Mouse (Mus musculus) heart, adult 2 months (tissue): ENCODE data around the gene Map1s. TPM values are rescaled to one million over a fixed set of nuclear protein-coding genes. Genes with fewer than 3 reads are reported as not detected.

Experiments
- DNase-seq, 2 experiments: peaks; one replicate each; pipeline ENCODE4 v3.0.0; 2021
- H3K27ac ChIP-seq: fragments of 200-600 bp; 2 replicates; pipeline ENCODE4 v1.8.1; 2022
- H3K27me3 ChIP-seq: fragments of 200-500 bp; 2 replicates; pipeline ENCODE4 v1.6.1; 2012; ENCODE audit warnings: mild to moderate bottlenecking, low read length, inconsistent platforms, mixed read lengths; ENCODE audit not compliant: control insufficient read depth, insufficient read depth
- H3K36me3 ChIP-seq: fragments of 200-500 bp; 2 replicates; pipeline ENCODE4 v1.6.1; 2012; ENCODE audit warnings: low read length, inconsistent platforms; ENCODE audit not compliant: control insufficient read depth, insufficient read depth
- H3K4me1 ChIP-seq: fragments of 200-500 bp; 2 replicates; pipeline ENCODE4 v1.6.1; 2011; ENCODE audit warnings: low read length; ENCODE audit not compliant: control insufficient read depth, insufficient read depth
- H3K4me3 ChIP-seq: fragments of 200-600 bp; 2 replicates; pipeline ENCODE4 v1.8.1; 2022
- H3K79me2 ChIP-seq: fragments of 200-500 bp; replicated peaks from 2 replicates; pipeline ENCODE4 v1.6.1; 2012; ENCODE audit warnings: mild to moderate bottlenecking, inconsistent platforms, low read length, moderate library complexity, mixed read lengths; ENCODE audit not compliant: control insufficient read depth, insufficient read depth
- H3K9ac ChIP-seq: fragments of 200-500 bp; 2 replicates; pipeline ENCODE4 v1.6.1; 2012; ENCODE audit warnings: low read depth, mild to moderate bottlenecking, control low read depth, inconsistent platforms, low read length, mixed read lengths
- CTCF ChIP-seq: fragments of 200-600 bp; IDR thresholded peaks from 2 replicates; pipeline ENCODE4 v1.8.1; 2022; ENCODE audit warnings: antibody characterized with exemption, mild to moderate bottlenecking, moderate library complexity
- EP300 ChIP-seq: fragments of 200-500 bp; IDR thresholded peaks from 2 replicates; pipeline ENCODE4 v1.6.1; 2011; ENCODE audit warnings: low read depth, low read length, control low read depth; ENCODE audit not compliant: insufficient read depth
- POLR2A ChIP-seq: fragments of 200-500 bp; IDR thresholded peaks from 2 replicates; pipeline ENCODE4 v1.6.1; 2011; ENCODE audit warnings: mild to moderate bottlenecking, low read depth, low read length, control low read depth; ENCODE audit not compliant: insufficient read depth
- WGBS: fragments of 180-500 bp; shearing (Covaris S2); methylation state at CpG from one replicate; pipeline ENCODE4 v1.1.7; 2018; 5-methylcytosine and 5-hydroxymethylcytosine counted together
- intact Hi-C: fragments of 180-260 bp; cut with DNase I; formaldehyde crosslinking; loops from one replicate; pipeline ENCODE4 v1.15.1; 2025
- polyA plus RNA-seq: library from polyadenylated mRNA; depleted of rRNA; stranded (reverse); fragments of >200 nt; gene quantifications from 2 replicates; pipeline ENCODE4 v1.2.3, GENCODE M21; 2012
- total RNA-seq, 2 experiments: library from RNA; stranded (reverse); gene quantifications; 2 replicates each; pipeline ENCODE4 v1.2.3; 2021

The Map1s gene
- total and polyA plus RNA-seq, 3 experiments: 17.8 to 21.3 (median 20.2) TPM

DNA sequence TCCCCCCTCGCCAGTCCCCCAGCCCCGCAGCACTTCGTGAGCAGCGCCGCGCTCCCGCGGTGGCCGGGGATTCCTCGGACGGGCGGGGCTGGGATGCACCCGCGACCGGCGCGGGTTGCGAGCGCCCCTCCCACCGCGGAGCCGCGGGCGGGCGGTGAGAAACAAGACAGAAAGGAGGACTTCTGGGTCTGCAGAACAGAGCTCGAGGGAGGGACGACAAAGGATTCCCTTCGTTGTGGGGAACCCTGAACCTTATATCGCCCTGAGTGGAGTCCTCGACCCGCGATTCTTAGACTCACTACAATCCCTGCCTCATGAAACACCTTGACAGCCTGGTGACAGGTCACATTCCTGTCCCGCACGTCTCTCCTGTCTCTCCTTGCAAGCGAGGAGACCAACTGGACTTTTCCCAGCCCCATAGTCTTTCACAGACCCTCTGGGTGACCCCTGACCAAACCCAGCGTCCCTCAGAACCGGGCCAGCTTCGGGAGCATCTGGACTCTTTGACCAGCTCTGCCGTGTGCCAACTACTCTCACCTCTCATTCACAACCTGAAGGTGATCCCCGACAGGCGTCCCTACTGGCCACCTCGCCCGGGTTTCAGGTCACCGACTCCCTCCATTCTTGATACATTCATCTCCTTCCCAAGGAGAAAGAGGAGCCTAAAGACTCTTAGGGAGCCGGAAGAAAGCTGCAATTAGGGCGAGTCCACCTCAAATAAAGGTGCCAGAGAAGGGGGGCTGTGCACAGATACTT is 41.6 kb upstream of the Map1s start:
- Histone ChIP-seq H3K27ac (no peak overlapping the region), H3K9ac (peak overlapping the region; percentile 26; the same call in 1 of the 2 replicates), H3K27me3 (peaks cover 9% of the 10 kb centered on the region), H3K36me3 (no peaks in the 10 kb centered on the region), H3K4me1 (peaks cover 8% of the 10 kb centered on the region), H3K4me3 (peak overlapping the region; percentile 35), H3K79me2 (no peaks in the 10 kb centered on the region)
- WGBS: 4% methylated on average over 46 of the region's 46 CpGs
- intact Hi-C loops: no loop called here
- peak; percentile 61 to 68 for DNase-seq
- TF ChIP-seq EP300 (no peak), POLR2A (no peak), CTCF (no peak)

DNA sequence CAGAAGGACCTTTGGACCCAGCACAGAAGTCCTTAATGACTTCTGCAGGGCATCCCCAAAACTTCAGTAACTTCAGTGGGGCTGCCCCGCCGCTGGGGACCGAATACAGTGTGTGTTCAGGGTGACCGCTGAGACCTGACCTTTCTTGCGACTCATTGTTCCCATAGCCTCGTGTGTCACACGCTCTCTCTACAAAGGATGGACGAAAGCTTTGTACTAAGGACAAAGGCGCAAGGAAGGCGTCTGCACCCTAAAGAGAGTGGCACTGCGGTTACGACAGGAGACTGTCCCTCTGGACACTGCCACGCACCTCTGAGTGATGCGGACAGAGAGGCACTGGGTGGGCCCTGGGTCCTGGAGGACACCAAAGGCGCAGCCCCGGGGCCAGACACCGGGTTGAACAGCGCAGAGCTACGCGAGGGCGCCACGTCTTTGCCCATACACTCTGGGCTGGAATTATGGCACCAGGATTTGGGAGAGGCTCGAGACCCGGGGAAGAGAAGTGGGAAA is 41.0 kb upstream of the Map1s start:
- peak overlapping the region; percentile 57 for H3K9ac ChIP-seq
- no peaks in the 10 kb centered on the region for H3K79me2 ChIP-seq
- intact Hi-C loops: no loop called here
- no peaks in the 10 kb centered on the region for H3K36me3 ChIP-seq
- H3K27ac ChIP-seq: peak overlapping the region; percentile 72; the same call in 1 of the 2 replicates
- H3K4me3 ChIP-seq: peak overlapping the region; percentile 93
- WGBS: 4% methylated on average over 24 of the region's 24 CpGs
- peaks cover 9% of the 10 kb centered on the region for H3K27me3 ChIP-seq
- H3K4me1 ChIP-seq: peaks cover 9% of the 10 kb centered on the region
- no peak for TF ChIP-seq POLR2A
- TF ChIP-seq EP300: no peak
- no peak for TF ChIP-seq CTCF
- DNase-seq: peak; percentile 50 to 63

DNA sequence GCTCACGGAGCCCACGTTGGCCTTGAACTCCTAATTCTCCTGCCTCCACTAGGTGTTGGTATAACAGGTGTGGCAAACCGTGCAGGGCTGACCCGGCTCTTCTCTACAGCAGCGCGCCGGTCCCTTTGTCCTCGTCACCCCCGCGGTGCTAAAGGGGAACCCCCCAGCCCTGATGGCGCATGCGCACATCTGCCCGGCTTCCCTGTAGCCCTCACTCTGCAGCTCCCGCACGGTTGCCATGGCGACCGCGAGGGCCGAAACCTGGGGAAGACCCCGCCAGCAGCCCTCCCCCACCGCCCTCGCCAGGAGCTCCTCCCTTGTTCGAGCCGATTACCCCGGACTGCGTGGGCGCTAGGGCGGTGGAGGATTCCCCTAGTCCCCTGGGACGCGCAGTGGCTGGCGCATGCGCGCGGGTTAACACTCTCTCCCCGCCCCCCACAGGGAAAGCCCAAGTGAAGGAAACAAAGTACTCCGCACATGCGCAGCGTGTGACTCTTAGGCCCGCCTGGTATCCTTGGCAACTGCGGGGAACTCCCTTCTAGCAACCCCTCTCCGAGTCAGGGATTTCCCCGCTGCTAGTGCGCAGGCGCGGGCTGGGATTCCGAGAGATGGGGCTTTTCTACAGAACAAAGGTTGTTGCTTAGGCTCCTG is 40.3 kb upstream of the Map1s start:
- H3K36me3 ChIP-seq: no peaks in the 10 kb centered on the region
- H3K9ac ChIP-seq: peak overlapping the region; percentile 57
- TF ChIP-seq CTCF (no peak), EP300 (peak; percentile 75; the same call in 1 of the 2 replicates), POLR2A (peak; percentile 68)
- under 1% methylated on average over 46 of the region's 46 CpGs for WGBS
- intact Hi-C loops: no loop called here
- no peaks in the 10 kb centered on the region for H3K79me2 ChIP-seq
- DNase-seq: peak; percentile 97 to 99
- H3K4me1 ChIP-seq: peaks cover 9% of the 10 kb centered on the region
- peak overlapping the region; percentile 93 for H3K4me3 ChIP-seq
- peaks cover 9% of the 10 kb centered on the region for H3K27me3 ChIP-seq
- peak overlapping the region; percentile 72 for H3K27ac ChIP-seq

DNA sequence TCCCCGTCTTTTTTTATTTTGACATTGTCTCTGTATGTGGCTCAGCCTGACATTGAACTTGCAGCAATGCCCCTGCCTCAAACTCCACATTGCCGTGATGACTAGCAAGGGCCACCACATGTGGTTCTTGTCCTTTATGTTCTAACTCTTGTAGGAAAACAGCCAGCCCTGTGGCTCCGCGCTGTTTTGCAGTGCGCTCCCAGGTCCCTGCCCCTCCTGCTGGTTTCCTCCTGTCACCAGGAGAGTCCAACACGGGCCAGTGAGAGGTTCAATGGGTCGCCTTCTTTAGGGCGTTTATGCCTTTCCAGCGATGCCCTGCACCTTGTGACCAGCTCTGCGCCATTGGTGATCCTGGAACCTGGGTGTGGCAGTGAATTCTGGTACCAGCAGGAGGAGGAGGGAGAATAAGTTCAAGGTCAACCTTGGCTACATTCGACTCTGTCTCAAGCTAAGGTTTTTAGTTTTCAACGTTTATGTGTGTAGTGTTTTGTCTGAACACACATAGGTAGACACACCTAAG is 39.7 kb upstream of the Map1s start:
- H3K27me3 ChIP-seq: peaks cover 9% of the 10 kb centered on the region

DNA sequence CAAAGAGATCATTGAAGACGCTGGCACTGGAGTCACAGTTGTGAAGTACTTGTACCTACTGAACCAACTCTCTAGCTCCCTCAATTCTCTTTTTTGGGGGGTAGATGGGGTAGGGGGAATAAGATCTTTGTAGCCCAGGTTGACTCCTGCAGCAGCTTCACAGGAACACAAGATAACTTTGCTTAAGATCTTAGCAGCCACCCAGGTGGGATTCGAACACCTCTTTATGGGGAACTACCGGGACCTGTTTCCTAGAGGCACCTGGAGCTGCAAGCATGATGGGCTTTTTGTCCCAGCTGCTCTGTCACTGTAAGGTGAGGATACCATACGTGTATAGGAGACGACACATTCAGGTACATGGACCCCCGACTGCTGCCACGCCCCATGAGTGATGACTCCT is 39.2 kb upstream of the Map1s start:
- TF ChIP-seq EP300 (no peak), POLR2A (no peak), CTCF (no peak)
- Histone ChIP-seq H3K9ac (no peak overlapping the region), H3K27ac (no peak overlapping the region), H3K4me3 (no peak overlapping the region), H3K27me3 (peaks cover 9% of the 10 kb centered on the region), H3K79me2 (no peaks in the 10 kb centered on the region), H3K4me1 (peaks cover 9% of the 10 kb centered on the region), H3K36me3 (no peaks in the 10 kb centered on the region)
- 87% methylated on average over 7 of the region's 7 CpGs for WGBS
- intact Hi-C loops: loop anchor here (2.0 kb wide), 1 partner anchor 46 kb away; no protein-coding TSS in a partner anchor
- DNase-seq: no peak

More for the DNA sequence above, 39.7 kb upstream of the Map1s start:
- no peak for DNase-seq
- WGBS: 7% methylated on average over 12 of the region's 12 CpGs
- Histone ChIP-seq H3K4me3 (peak overlapping the region; percentile 93), H3K36me3 (no peaks in the 10 kb centered on the region), H3K4me1 (peaks cover 9% of the 10 kb centered on the region), H3K79me2 (no peaks in the 10 kb centered on the region), H3K27ac (peak overlapping the region; percentile 54), H3K9ac (no peak overlapping the region)
- TF ChIP-seq POLR2A (no peak), CTCF (no peak), EP300 (no peak)
- intact Hi-C loops: loop anchor here (2.0 kb wide), 1 partner anchor 45 kb away; no protein-coding TSS in a partner anchor
